Mouse (Mus musculus) liver, adult (tissue): ENCODE measurements around the gene Hoxd11.

Experiments
- GATA4 ChIP-seq: IDR thresholded peaks from 2 replicates; pipeline ENCODE4 v1.6.1; 2014; ENCODE audit warnings: mild to moderate bottlenecking, low read length; ENCODE audit not compliant: insufficient replicate concordance

Gene Hoxd11

GRCm38 (mm10) chr2:74658667-74659371, 20.5 kb upstream of the Hoxd11 start:
- no peak for TF ChIP-seq GATA4

- no peak for TF ChIP-seq GATA4
These were observed 19.8 kb upstream of the Hoxd11 start, which contains the start of gene Evx2 for GRCm38 (mm10) chr2:74659507-74660005. Gene Evx2 (minus strand): TSS chr2:74659557.

DNA sequence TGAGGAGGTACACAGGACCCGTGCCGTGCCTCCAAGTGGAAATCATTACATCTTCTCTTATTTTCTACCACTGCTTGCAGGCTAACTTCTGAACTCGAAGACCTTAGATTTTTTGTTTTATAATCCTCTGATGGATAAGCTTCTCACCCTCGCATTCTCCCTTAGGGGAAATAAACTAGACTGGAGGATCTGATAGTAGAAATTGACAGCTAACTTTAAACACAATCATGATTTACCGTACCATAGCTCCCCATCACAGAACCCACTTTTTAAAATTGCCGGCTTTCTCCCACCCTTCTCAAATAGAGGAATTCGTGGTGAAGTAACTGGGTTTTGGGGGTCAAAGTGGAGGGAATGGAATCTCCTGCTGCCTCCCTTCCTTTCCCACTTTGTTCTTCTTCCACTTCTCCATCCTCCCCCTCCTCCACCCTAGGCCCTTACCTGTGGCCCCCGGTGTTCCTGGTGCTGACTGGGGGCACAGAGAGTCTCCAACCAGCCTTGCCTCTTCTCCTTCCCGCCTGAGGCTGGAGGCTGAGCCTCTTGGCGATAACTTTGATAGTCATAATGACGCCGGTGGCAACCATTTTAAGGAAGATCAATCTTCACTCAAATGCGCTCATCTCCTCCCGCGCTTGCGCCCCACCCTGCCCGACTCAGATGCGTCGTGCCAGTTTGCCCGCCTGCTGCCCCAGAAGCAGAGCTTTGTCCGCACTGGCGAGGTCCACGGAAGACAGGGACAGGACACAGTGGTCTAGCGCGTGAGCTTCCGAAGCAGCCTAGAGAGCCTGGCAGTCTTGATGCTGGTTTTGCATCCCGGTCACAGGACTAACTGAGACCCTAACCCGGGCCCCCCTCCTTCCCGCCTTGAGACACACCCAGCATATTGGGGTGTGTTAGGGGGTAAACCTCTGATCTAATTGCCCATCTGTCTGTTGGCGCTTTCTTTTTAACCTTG, 18.7 kb upstream of the Hoxd11 start:
- TF ChIP-seq GATA4, result no peak

- no peak for TF ChIP-seq GATA4
These were observed 17.7 kb upstream of the Hoxd11 start for GRCm38 (mm10) chr2:74661685-74662084.

DNA sequence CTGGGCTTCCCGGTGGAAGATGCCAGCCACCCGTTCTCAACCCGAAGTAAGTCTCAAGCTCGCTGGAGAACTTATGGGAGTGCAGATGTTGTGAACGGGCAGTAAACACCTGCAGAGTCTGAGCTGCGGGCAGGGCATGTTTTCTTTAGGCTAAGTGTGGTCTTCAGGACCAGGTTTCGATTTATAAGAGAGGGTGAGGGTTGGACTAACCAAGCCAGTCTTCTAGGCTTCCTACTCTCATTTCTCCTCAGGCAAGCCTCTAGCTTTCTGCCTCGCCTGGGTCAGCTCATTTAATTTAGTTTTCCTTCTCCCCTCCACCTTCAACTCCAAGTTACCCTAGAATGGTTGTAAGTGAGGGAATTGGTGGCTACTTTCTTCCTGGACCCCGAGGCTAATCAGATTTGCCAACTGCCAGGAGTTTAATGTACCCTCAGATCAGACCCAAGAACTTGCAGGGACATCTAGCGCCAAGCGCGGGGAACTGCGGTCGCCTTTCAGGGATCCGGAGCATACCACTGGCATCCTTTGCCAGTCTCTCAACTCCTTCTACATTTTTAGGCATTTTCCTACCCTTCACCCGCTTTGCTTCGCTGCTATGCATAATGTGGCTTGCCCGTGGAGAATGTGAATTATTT, 15.9 kb upstream of the Hoxd11 start:
- TF ChIP-seq GATA4, result no peak

GRCm38 (mm10) chr2:74666411-74666810, 12.9 kb upstream of the Hoxd11 start:
- TF ChIP-seq GATA4, result no peak

DNA sequence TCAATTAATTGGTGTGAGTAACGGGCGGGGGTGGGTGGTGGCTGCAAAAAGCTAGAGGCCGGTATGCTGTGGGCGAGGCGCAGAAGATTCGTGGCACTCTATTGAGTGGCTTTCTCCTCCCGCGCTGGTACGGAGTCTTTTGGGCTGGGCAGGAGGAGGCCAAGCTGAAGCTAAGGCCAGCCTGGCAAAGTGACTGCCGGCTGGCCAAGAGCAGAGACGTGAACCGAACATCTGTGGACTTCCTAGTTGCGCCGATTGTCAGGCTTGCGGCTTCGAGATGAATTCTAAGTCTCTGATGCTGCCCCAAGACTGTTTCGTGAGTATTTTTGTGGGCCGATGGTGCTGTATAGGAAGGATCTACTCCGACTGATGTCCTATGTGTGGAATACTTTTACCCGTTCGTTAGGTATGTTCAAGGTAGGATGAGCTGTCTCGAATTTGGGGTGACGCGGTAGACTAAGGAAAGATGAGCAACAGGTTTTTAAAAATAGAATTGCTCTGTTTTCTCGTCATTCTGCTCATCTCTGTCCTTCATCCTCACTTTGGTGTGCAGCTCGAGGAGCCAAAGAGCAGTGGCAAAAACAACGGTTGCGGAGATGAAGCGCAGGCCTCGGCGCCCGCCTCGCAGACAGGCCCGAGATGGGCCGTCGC, 12.0 kb upstream of the Hoxd11 start:
- TF ChIP-seq GATA4, result no peak

DNA sequence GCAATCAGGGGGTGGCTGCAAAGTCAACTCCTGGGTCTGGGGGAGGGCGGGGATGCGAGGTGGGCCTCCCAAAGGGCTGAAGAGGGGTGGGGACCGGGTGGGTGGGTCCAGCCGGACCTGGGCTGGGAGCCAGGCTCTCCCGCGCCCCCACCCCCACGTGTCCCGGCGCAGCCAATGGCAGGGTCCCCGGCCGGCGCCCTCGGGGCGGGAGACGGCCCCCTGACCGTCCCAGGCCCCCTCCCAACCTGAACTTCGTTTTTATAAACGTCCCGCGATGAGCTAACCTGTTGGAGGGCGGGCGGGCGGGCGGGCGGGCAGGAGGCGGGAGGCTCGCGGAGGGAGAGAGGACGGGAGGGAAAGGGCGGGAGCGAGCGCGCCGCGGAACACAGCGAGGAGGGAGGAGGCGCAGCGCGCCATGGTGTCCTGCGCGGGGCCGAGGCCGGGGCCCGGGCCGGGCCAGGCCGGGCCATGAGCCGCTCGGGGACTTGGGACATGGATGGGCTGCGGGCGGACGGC, 11.5 kb upstream of the Hoxd11 start, which contains the start of gene Hoxd13:
TSS of gene Hoxd13 (plus strand) at position 469 of the 516 bp plus-strand sequence.
- no peak for TF ChIP-seq GATA4

GRCm38 (mm10) chr2:74668370-74669229, 10.8 kb upstream of the Hoxd11 start:
- TF ChIP-seq GATA4, result no peak

DNA sequence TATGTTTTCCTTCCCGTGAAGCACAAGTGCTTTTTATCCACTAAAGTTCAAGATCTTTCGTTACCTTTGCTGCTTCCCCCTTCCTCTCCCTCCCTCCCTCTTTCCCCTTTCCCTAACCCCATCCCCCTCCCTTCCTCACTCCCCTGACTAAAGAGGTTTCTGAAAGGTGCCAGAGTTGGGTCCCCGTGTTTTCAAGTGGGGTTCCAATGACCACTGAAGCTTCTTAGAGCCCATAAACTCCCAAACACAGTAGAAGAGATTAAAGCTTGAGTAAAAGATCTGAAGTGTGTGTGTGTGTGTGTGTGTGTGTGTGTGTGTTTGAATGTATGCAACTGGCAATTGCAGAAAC, 10.2 kb upstream of the Hoxd11 start:
- no peak for TF ChIP-seq GATA4

- no peak for TF ChIP-seq GATA4
These were observed 9.6 kb upstream of the Hoxd11 start for GRCm38 (mm10) chr2:74669650-74670235.

DNA sequence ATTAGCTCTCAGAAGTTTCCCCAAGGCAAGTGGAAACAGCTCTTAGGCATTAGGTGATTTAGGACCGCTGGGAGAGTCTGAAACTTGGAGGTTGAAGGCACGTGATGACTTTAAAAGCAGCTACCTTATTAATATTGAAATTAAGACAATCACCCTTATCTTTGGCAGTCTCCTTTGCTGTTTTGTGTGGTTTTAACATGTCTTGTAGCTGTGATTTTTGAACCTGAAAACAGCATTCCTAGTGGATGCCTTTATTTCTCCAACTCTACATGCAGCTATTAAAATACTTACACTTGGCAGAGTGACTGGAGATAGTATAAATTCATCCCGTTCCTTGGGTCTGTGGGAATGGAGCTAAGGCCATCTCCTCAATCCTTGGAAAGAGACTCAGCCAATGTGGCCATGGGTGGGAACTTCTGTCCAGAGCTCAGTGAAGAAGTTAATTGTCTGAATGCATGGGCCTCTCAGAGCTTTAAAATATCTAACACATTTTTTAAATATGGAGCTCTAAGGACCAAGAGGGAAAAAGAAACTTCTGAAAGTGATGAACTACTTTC, 8.6 kb upstream of the Hoxd11 start:
- no peak for TF ChIP-seq GATA4

- no peak for TF ChIP-seq GATA4
These were observed 7.5 kb upstream of the Hoxd11 start for GRCm38 (mm10) chr2:74671847-74672246.
